Mouse (Mus musculus) myocyte (in vitro differentiated cells): Measurements from ENCODE around the gene Cyth4. TPM values are rescaled to one million over a fixed set of nuclear protein-coding genes. Genes with fewer than 3 reads are reported as not detected.

Experiments used
- H3K27me3 ChIP-seq: one replicate; pipeline ENCODE4 v1.6.1; 2011; ENCODE audit not compliant: control insufficient read depth, insufficient read depth, insufficient read length
- H3K36me3 ChIP-seq: one replicate; pipeline ENCODE4 v1.6.1; 2011; ENCODE audit not compliant: control insufficient read depth, insufficient read depth
- H3K4me2 ChIP-seq: one replicate; pipeline ENCODE4 v1.6.1; 2011; ENCODE audit warnings: low read depth, control low read depth
- H3K4me3 ChIP-seq: one replicate; pipeline ENCODE4 v1.5.1; 2011; ENCODE audit warnings: mild to moderate bottlenecking, control low read depth, moderate library complexity
- H3K79me2 ChIP-seq: one replicate; pipeline ENCODE4 v1.6.1; 2011; ENCODE audit not compliant: control insufficient read depth, insufficient read depth
- H3ac ChIP-seq: one replicate; pipeline ENCODE4 v1.6.1; 2011; ENCODE audit not compliant: control insufficient read depth, insufficient read length
- CEBPB ChIP-seq: IDR thresholded peaks from 2 replicates; pipeline ENCODE4 v1.6.1; 2011; ENCODE audit warnings: mild to moderate bottlenecking, moderate library complexity; ENCODE audit not compliant: poor library complexity, insufficient read depth, severe bottlenecking
- E2F4 ChIP-seq: IDR thresholded peaks from one replicate; pipeline ENCODE4 v1.6.1; 2011; ENCODE audit warnings: mild to moderate bottlenecking, control low read depth, moderate library complexity; ENCODE audit not compliant: insufficient read depth
- MAX ChIP-seq: IDR thresholded peaks from one replicate; pipeline ENCODE4 v1.6.1; 2011; ENCODE audit warnings: low read depth, mild to moderate bottlenecking, control low read depth
- MYOD1 ChIP-seq, 3 experiments: IDR thresholded peaks; one replicate each; pipeline ENCODE4 v1.6.1; 2011; ENCODE audit warnings: control low read depth in 2 of 3, low read depth in 2 of 3, mild to moderate bottlenecking in 2 of 3, moderate library complexity in 1 of 3; ENCODE audit not compliant: insufficient read length in 2 of 3, control insufficient read depth in 1 of 3
- MYOG ChIP-seq, 3 experiments: IDR thresholded peaks; one replicate each; pipeline ENCODE4 v1.6.1; 2011; ENCODE audit warnings: control low read depth in 2 of 3, low read depth in 2 of 3, mild to moderate bottlenecking in 2 of 3; ENCODE audit not compliant: insufficient read length in 2 of 3, control insufficient read depth in 1 of 3, insufficient read depth in 1 of 3
- POLR2A ChIP-seq: IDR thresholded peaks from one replicate; pipeline ENCODE4 v1.6.1; 2011; ENCODE audit warnings: low read depth, mild to moderate bottlenecking, control low read depth, moderate library complexity; ENCODE audit not compliant: insufficient read length
- POLR2AphosphoS2 ChIP-seq: IDR thresholded peaks from one replicate; pipeline ENCODE4 v1.6.1; 2011; ENCODE audit warnings: low read depth, control low read depth; ENCODE audit not compliant: insufficient read length
- REST ChIP-seq: IDR thresholded peaks from one replicate; pipeline ENCODE4 v1.6.1; 2011; ENCODE audit warnings: mild to moderate bottlenecking, control low read depth, moderate library complexity; ENCODE audit not compliant: insufficient read depth, insufficient read length
- SRF ChIP-seq: IDR thresholded peaks from one replicate; pipeline ENCODE4 v1.6.1; 2011; ENCODE audit warnings: low read depth; ENCODE audit not compliant: control insufficient read depth, insufficient read length
- TCF12 ChIP-seq: IDR thresholded peaks from one replicate; pipeline ENCODE4 v1.6.1; 2011; ENCODE audit warnings: mild to moderate bottlenecking, control low read depth; ENCODE audit not compliant: poor library complexity, insufficient read depth, severe bottlenecking
- TCF3 ChIP-seq: IDR thresholded peaks from one replicate; pipeline ENCODE4 v1.6.1; 2011; ENCODE audit warnings: low read depth, control low read depth; ENCODE audit not compliant: insufficient read length
- USF1 ChIP-seq: IDR thresholded peaks from one replicate; pipeline ENCODE4 v1.6.1; 2011; ENCODE audit warnings: low read depth, mild to moderate bottlenecking, control low read depth, moderate library complexity
- polyA plus RNA-seq: library from polyadenylated mRNA; unstranded; fragments of >200 nt; fragmentation: generic; extraction: Trizol; gene quantifications from one replicate; pipeline ENCODE4 v1.2.1, GENCODE M21; 2012; ENCODE audit warnings: missing spikeins

Cyth4 gene
- polyA plus RNA-seq, 1 experiment = 0.10 TPM

DNA sequence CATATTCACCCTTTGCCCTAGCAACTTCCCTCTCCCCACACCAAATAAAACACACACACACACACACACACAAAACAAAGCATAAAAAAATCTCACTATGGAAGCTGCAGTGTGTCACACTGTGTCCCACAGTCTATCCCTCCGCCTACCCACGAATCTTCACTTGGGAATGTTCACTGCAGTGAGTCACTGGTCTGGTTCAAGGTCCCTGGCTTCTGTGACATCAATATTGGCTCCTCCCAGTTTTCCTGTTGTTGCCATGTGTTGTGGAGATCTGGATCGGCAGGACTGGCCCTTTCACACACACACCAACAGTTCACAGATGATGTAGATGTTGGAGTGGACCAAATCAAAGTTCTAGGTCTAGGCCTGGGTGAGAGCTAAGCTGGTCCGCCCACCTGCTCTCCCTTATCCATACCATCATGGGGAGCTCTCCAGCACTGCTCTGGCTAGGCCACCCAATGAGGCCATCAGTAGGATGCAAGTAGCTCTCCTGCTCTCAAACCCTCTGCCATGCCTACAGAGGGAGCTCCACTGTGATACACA is 47.6 kb upstream of the Cyth4 start:
- no peak overlapping the region for H3K4me2 ChIP-seq
- H3K4me3 ChIP-seq = no peak overlapping the region
- H3K36me3 ChIP-seq = no peaks in the 10 kb centered on the region
- H3ac ChIP-seq = no peak overlapping the region
- H3K79me2 ChIP-seq = no peaks in the 10 kb centered on the region
- TF ChIP-seq USF1 (no peak), MYOG (IDR thresholded peaks at IDR 0.05; ENCODE audit: control insufficient read depth in 1 of 3, insufficient read depth in 1 of 3, insufficient read length in 2 of 3, low read depth in 2 of 3) (no peak), REST (peak; percentile 23)
- H3K27me3 ChIP-seq = peaks cover 12% of the 10 kb centered on the region

DNA sequence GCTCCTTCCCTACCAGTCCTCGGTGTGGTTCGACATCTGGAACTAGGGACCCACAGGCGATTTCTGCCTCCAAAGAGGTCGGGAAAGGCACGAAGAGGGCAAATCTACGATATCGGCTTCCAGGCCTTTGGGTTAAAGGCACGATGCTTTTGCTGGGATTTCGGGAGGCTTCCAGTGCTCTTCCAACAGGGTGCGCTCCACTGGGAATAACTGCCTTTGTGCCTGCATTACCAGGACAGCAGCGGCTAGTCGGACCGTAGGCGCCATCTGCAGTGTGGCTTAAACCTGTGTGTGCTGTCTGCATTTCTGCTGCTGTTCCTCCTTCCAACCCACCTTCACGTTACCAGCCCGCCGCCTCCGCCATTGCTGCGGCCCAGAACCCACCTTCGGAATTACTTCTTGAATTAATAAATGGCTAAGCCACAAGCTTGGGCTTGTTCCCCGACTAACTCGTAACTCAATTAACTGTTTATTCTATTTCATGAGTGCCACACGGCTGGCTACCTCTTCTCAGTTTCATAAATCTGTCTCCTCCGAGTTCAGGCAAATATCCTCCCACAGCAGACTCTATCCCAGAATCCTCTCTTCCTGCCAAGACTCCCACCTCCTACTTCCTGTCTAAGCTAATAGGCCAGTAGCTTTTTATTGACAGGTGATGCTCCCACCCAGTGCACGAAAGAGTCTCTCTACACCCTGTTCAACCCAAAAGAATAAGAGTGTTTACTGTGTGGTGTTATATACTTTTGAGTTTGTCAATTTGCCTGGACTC is 42.1 kb upstream of the Cyth4 start:
- H3K4me2 ChIP-seq = no peak overlapping the region
- TF ChIP-seq USF1 = no peak
- TF ChIP-seq POLR2AphosphoS2 = no peak
- no peak for TF ChIP-seq MYOG (IDR thresholded peaks at IDR 0.05; ENCODE audit: control insufficient read depth in 1 of 3, insufficient read depth in 1 of 3, insufficient read length in 2 of 3, low read depth in 2 of 3)
- TF ChIP-seq MYOD1 (IDR thresholded peaks at IDR 0.05; ENCODE audit: control insufficient read depth in 1 of 3, insufficient read length in 2 of 3, low read depth in 2 of 3) = no peak
- TF ChIP-seq MAX = no peak
- TF ChIP-seq E2F4 = no peak
- TF ChIP-seq TCF3 = no peak
- no peak for TF ChIP-seq TCF12
- no peak for TF ChIP-seq CEBPB
- no peak for TF ChIP-seq POLR2A
- no peak for TF ChIP-seq REST
- TF ChIP-seq SRF = no peak
- no peaks in the 10 kb centered on the region for H3K36me3 ChIP-seq
- H3ac ChIP-seq = no peak overlapping the region
- peaks cover 30% of the 10 kb centered on the region for H3K27me3 ChIP-seq
- H3K4me3 ChIP-seq = no peak overlapping the region
- no peaks in the 10 kb centered on the region for H3K79me2 ChIP-seq

DNA sequence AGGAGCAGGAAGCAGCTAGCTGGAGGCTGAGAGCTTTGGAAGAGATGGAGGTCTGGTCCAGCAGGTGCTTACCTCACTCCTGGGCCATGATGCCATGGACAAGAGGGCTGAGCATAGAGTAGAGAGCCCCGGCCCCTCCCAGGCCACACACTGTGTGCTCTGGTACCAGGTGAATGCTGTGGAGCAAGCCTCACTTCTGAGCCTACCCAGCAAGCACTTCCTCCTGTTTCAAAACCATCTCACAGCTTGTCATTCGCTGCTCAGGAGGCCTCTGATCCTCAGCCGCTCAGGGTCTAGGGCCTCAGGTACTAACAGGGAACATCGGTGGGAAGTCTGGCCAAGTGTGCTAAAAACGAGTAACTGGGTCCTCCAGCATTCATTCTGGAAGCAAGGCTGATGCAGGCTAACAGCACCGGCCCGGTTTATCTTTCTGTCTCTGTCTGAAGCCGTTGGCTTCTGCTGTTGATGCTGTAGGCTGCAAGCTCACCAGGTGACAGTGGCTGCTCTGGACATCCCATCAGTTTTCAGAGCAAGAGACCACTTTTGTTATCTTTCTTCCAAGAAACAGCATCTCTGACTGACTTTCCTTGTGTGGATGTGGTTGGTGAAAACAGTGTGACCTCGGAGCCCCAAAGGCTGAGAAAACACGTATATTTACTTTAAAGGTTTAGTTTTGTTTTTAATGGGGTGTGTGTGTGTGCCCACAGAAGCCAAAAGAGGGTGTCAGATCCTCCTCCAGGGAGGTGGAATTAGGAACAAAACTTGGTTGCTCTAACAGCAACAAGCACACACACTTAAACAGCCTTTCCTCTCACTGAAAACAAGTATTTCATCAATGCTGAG is 38.9 kb upstream of the Cyth4 start:
- H3K4me3 ChIP-seq = no peak overlapping the region
- peaks cover 37% of the 10 kb centered on the region for H3K27me3 ChIP-seq
- no peak for TF ChIP-seq REST
- TF ChIP-seq POLR2AphosphoS2 = no peak
- no peak for TF ChIP-seq CEBPB
- no peak for TF ChIP-seq MYOD1 (IDR thresholded peaks at IDR 0.05; ENCODE audit: control insufficient read depth in 1 of 3, insufficient read length in 2 of 3, low read depth in 2 of 3)
- no peak for TF ChIP-seq POLR2A
- no peak for TF ChIP-seq MAX
- TF ChIP-seq USF1 = no peak
- TF ChIP-seq E2F4 = no peak
- TF ChIP-seq TCF3 = no peak
- TF ChIP-seq TCF12 = no peak
- TF ChIP-seq SRF = no peak
- no peak for TF ChIP-seq MYOG (IDR thresholded peaks at IDR 0.05; ENCODE audit: control insufficient read depth in 1 of 3, insufficient read depth in 1 of 3, insufficient read length in 2 of 3, low read depth in 2 of 3)
- H3K79me2 ChIP-seq = no peaks in the 10 kb centered on the region
- no peak overlapping the region for H3ac ChIP-seq
- H3K36me3 ChIP-seq = no peaks in the 10 kb centered on the region
- no peak overlapping the region for H3K4me2 ChIP-seq

DNA sequence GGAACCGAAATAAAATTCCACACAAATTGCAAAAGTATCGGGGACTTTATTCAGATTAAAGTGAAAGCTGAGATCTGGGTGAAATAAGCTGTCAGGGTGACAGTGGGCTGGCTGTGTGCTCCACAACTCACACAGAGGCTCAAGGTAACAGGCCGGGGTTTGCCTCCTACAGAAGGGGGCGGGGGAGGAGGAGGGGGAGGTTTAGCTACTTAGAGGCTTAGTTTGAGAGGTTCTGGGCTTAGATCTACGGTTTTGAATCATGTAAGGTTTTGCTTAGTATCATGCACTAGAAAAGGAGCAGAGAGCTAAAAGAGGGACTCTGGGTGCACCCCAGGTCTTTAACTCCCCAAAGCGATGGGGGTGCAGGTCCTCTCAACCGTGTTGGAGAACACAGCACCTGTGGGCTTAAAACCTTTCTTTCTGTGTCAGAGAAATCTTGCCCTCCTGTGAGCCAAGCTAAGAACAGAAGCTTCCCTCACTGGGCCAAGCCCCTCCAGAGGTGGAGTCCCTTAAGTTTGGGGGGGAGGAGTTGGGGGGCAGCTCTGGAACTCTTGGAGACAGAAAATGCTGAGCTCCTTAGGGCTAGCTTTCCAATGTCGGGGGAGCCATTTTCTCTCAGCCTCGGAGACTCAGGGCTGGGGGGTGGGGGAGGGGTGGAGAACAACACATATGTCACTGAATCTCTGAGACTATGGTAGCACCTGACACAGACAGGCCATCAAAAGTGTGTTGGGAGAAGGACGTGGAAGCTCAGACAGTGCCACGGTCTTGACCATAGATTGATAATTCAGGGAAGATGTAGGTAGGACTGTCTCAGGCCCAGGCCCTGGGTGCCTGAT is 37.5 kb upstream of the Cyth4 start:
- Histone ChIP-seq H3ac (no peak overlapping the region), H3K4me2 (no peak overlapping the region), H3K4me3 (no peak overlapping the region), H3K36me3 (no peaks in the 10 kb centered on the region), H3K27me3 (peaks cover 37% of the 10 kb centered on the region), H3K79me2 (no peaks in the 10 kb centered on the region)
- no peak for TF ChIP-seq MAX
- TF ChIP-seq POLR2A = no peak
- no peak for TF ChIP-seq TCF3
- no peak for TF ChIP-seq REST
- no peak for TF ChIP-seq MYOD1 (IDR thresholded peaks at IDR 0.05; ENCODE audit: control insufficient read depth in 1 of 3, insufficient read length in 2 of 3, low read depth in 2 of 3)
- no peak for TF ChIP-seq TCF12
- no peak for TF ChIP-seq SRF
